Mouse (Mus musculus) myocyte (in vitro differentiated cells): ENCODE measurements around the gene Entpd5.

Source experiments
- CEBPB ChIP-seq: IDR thresholded peaks from 2 replicates; pipeline ENCODE4 v1.6.1; 2011; ENCODE audit warnings: mild to moderate bottlenecking, moderate library complexity; ENCODE audit not compliant: poor library complexity, insufficient read depth, severe bottlenecking
- MAX ChIP-seq: IDR thresholded peaks from one replicate; pipeline ENCODE4 v1.6.1; 2011; ENCODE audit warnings: low read depth, mild to moderate bottlenecking, control low read depth
- MYOD1 ChIP-seq, 3 experiments: IDR thresholded peaks; one replicate each; pipeline ENCODE4 v1.6.1; 2011; ENCODE audit warnings: control low read depth in 2 of 3, low read depth in 2 of 3, mild to moderate bottlenecking in 2 of 3, moderate library complexity in 1 of 3; ENCODE audit not compliant: insufficient read length in 2 of 3, control insufficient read depth in 1 of 3
- MYOG ChIP-seq, 3 experiments: IDR thresholded peaks; one replicate each; pipeline ENCODE4 v1.6.1; 2011; ENCODE audit warnings: control low read depth in 2 of 3, low read depth in 2 of 3, mild to moderate bottlenecking in 2 of 3; ENCODE audit not compliant: insufficient read length in 2 of 3, control insufficient read depth in 1 of 3, insufficient read depth in 1 of 3
- POLR2A ChIP-seq: IDR thresholded peaks from one replicate; pipeline ENCODE4 v1.6.1; 2011; ENCODE audit warnings: low read depth, mild to moderate bottlenecking, control low read depth, moderate library complexity; ENCODE audit not compliant: insufficient read length
- SRF ChIP-seq: IDR thresholded peaks from one replicate; pipeline ENCODE4 v1.6.1; 2011; ENCODE audit warnings: low read depth; ENCODE audit not compliant: control insufficient read depth, insufficient read length
- TCF12 ChIP-seq: IDR thresholded peaks from one replicate; pipeline ENCODE4 v1.6.1; 2011; ENCODE audit warnings: mild to moderate bottlenecking, control low read depth; ENCODE audit not compliant: poor library complexity, insufficient read depth, severe bottlenecking
- TCF3 ChIP-seq: IDR thresholded peaks from one replicate; pipeline ENCODE4 v1.6.1; 2011; ENCODE audit warnings: low read depth, control low read depth; ENCODE audit not compliant: insufficient read length
- USF1 ChIP-seq: IDR thresholded peaks from one replicate; pipeline ENCODE4 v1.6.1; 2011; ENCODE audit warnings: low read depth, mild to moderate bottlenecking, control low read depth, moderate library complexity

GRCm38 (mm10) chr12:84364291-84364690 is 44.5 kb downstream of the Entpd5 start:
- TF ChIP-seq POLR2A (no peak), MAX (no peak), CEBPB (no peak), TCF12 (no peak), MYOG (IDR thresholded peaks at IDR 0.05; ENCODE audit: control insufficient read depth in 1 of 3, insufficient read depth in 1 of 3, insufficient read length in 2 of 3, low read depth in 2 of 3) (no peak), USF1 (no peak), MYOD1 (IDR thresholded peaks at IDR 0.05; ENCODE audit: control insufficient read depth in 1 of 3, insufficient read length in 2 of 3, low read depth in 2 of 3) (no peak), SRF (no peak), TCF3 (no peak)
